Mouse (Mus musculus): ENCODE measurements around the gene Spa17. TPM values are rescaled to one million over a fixed set of nuclear protein-coding genes. Genes with fewer than 3 reads are reported as not detected.

Spa17 gene
- polyA plus RNA-seq (2015; fragmentation: Nextera tagmentation; extraction: Ambion mirVana) = 10.9 and 12.1 TPM in 2 replicates

DNA sequence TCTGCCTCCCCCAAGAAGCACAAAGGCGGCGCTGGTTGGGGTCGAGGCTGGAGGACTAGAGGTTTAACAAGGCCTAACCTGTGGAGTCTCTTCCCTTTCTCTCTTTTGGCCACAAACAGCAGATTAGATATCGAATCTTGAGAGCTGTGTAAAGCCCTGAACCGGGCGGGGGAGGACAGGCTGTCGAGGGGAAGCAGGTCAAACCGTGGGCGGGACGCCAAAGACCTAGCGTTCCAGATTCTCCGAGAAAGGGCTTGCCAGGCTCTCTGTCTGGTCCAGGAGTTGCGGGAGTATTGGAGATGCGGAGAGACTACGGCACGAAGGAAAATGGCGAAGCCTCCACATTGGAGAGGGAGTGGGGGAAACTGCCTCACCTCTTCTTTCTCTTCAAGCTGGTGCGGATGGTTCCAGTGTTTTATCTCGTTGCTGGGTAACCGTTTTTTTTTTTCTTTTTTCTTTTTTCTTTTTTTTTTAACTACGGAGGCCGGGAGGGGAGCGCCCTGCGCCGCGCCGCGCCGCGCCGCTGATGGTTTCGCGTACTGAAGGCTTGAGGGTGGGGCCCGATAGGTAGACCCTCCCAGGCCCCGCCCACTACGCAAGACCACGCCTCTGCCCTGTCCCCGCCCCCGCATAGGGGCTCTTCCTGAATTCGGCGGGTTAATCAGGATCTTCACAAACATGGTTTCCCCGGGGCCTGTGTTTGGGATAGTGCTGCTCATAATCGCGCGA lies at the start of gene Spa17:
Spa17 (minus strand) TSS at position 541 of the 729 bp plus-strand sequence.
- Histone ChIP-seq H3K4me3 (peak within 1 kb of the TSS; percentile 61), H3K36me3 (no peaks in the 10 kb centered on the region), H3K4me1 (replicated peaks) (peaks cover 17% of the 10 kb centered on the region), H3K27ac (replicated peaks) (peak within 1 kb of the TSS; percentile 86), H3K9ac (peak within 1 kb of the TSS; percentile 87), H3K9me3 (no peaks in the 10 kb centered on the region), H3K4me2 (peak within 1 kb of the TSS; percentile 75), H3K27me3 (no peaks in the 10 kb centered on the region; the same call in 1 of the 2 replicates)
- WGBS = under 1% methylated on average over 45 of the region's 45 CpGs
- peak; percentile 95 for ATAC-seq (ENCODE audit: low read depth)

- H3K9ac ChIP-seq = no peak overlapping the region
- peaks cover 3% of the 10 kb centered on the region; the same call in 1 of the 2 replicates for H3K27me3 ChIP-seq
- no peaks in the 10 kb centered on the region for H3K9me3 ChIP-seq
- no peak overlapping the region for H3K4me2 ChIP-seq
- H3K4me1 ChIP-seq (replicated peaks) = no peaks in the 10 kb centered on the region
- H3K36me3 ChIP-seq = no peaks in the 10 kb centered on the region
- 96% methylated on average over 1 of the region's 1 CpGs for WGBS
- no peak for ATAC-seq (ENCODE audit: low read depth)
- no peak overlapping the region for H3K4me3 ChIP-seq
- no peak overlapping the region for H3K27ac ChIP-seq (replicated peaks)
Observed at GRCm38 (mm10) chr9:37663210-37663609, 49.7 kb upstream of the Spa17 start.

DNA sequence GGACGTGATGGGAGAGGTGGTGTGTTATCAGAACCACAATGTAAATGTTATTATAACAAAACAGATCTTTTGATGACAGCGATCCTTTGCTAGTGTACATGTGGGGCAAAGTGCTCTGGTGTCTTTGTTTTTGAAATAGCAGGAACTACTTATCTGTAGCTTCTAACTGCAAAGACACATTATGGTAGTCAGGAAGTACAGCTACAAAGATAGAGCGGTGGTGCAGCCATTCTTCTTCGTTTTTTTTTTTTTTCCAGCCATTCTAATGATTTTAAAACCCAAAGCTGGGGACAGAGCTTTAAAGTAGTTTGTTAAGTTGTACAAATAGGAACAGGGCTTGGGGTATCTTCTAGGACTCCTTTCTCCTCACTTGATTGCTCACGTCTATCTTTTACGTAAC lies 45.9 kb upstream of the Spa17 start:
- peaks cover 1% of the 10 kb centered on the region for H3K36me3 ChIP-seq
- no peak overlapping the region for H3K27ac ChIP-seq (replicated peaks)
- ATAC-seq (ENCODE audit: low read depth) = no peak
- no peak overlapping the region for H3K9ac ChIP-seq
- peaks cover 20% of the 10 kb centered on the region for H3K4me1 ChIP-seq (replicated peaks)
- peaks cover 3% of the 10 kb centered on the region; the same call in 1 of the 2 replicates for H3K27me3 ChIP-seq
- no peak overlapping the region for H3K4me2 ChIP-seq
- 81% methylated on average over 6 of the region's 6 CpGs for WGBS
- no peak overlapping the region for H3K4me3 ChIP-seq
- no peaks in the 10 kb centered on the region for H3K9me3 ChIP-seq

DNA sequence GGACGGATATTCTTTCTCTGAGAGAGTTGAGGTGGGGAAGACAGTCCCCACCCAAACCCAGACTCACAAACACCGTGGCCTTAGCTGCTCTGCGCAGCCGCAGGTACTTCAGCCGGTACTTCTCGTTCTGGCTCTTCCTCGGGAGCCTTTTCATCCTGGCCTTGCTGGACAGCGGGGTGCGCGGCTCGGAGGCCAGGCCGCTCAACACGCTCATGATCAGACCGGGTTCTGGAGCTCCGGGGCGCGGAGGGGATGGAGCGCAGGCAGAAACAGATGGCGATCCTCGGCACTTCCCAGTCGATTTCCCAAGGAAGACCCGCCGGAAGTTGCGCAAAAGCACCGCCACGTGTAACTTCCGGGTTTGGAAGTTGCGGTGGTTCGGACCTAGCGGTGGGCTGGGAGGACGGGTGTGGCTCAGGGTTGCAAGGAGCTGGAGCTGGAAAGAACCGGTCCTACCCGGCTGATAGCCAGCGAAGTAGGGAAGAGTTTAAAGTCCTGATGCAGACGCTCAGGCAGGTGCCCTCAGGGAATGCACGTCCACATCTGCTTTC lies 43.5 kb upstream of the Spa17 start, which contains the start of gene Tbrg1:
Tbrg1 (minus strand) TSS at position 382 of the 551 bp plus-strand sequence.
- H3K4me3 ChIP-seq = peak within 1 kb of the TSS; percentile 67
- peak within 1 kb of the TSS; percentile 78 for H3K9ac ChIP-seq
- peaks cover 3% of the 10 kb centered on the region; the same call in 1 of the 2 replicates for H3K27me3 ChIP-seq
- ATAC-seq (ENCODE audit: low read depth) = peak; percentile 94
- H3K9me3 ChIP-seq = no peaks in the 10 kb centered on the region
- peak within 1 kb of the TSS; percentile 86 for H3K4me2 ChIP-seq
- peaks cover 25% of the 10 kb centered on the region for H3K36me3 ChIP-seq
- H3K27ac ChIP-seq (replicated peaks) = peak within 1 kb of the TSS; percentile 64
- under 1% methylated on average over 36 of the region's 36 CpGs for WGBS
- peaks cover 20% of the 10 kb centered on the region for H3K4me1 ChIP-seq (replicated peaks)

DNA sequence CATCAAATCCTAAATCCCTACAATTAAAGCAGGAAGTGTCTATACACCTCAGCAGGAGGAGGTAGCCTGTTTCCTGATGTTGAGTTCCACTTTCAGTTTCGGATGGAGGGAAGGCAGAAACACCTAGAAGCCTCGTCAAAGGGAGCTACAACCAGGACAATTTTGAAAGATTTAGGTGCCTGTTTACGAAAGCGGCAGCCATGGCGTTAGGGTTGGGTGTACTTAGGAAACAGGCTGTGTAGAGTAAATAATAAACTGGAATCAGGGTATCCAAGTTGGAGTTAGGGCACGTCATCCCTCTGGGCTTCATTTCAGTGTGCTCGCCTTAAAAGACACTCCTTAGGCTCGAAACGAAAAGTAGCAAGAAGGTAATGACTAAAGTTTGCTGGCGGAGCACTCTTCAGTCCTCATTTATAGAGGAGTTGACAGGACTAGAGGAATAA lies 42.9 kb upstream of the Spa17 start:
- H3K36me3 ChIP-seq = peaks cover 27% of the 10 kb centered on the region
- H3K27me3 ChIP-seq = peaks cover 3% of the 10 kb centered on the region; the same call in 1 of the 2 replicates
- ATAC-seq (ENCODE audit: low read depth) = peak; percentile 32; the same call in 1 of the 2 replicates
- H3K4me2 ChIP-seq = peak overlapping the region; percentile 86
- no peaks in the 10 kb centered on the region for H3K9me3 ChIP-seq
- peaks cover 20% of the 10 kb centered on the region for H3K4me1 ChIP-seq (replicated peaks)
- H3K9ac ChIP-seq = peak overlapping the region; percentile 78
- WGBS = 2% methylated on average over 10 of the region's 10 CpGs
- peak overlapping the region; percentile 67 for H3K4me3 ChIP-seq
- H3K27ac ChIP-seq (replicated peaks) = peak overlapping the region; percentile 64; the same call in 1 of the 2 replicates

DNA sequence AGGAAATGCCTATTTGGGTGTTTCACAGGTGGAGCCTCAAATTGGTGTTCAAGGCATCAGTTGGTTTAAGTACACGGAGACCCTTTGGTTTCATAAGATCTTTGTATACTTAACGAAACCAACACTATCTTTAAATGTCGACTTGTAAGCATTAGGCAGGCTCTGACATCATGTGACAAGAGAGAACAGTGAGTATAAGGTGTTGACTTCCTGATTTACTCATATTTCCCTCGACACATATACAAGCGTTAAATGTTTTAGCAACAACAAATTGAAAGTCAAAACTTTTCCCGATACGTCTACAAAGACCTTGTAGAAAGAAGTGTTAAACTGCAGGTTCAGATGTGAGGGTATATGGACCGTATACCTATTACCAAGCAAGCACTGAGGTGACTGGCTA lies 42.4 kb upstream of the Spa17 start:
- H3K9ac ChIP-seq = peak overlapping the region; percentile 78

GRCm38 (mm10) chr9:37653836-37654235 lies 40.3 kb upstream of the Spa17 start:
- peaks cover 52% of the 10 kb centered on the region for H3K36me3 ChIP-seq
- 89% methylated on average over 5 of the region's 5 CpGs for WGBS

More for the DNA sequence above, 42.4 kb upstream of the Spa17 start:
- H3K27me3 ChIP-seq = no peaks in the 10 kb centered on the region
- 73% methylated on average over 8 of the region's 8 CpGs for WGBS
- no peak overlapping the region for H3K27ac ChIP-seq (replicated peaks)
- peaks cover 20% of the 10 kb centered on the region for H3K4me1 ChIP-seq (replicated peaks)
- no peak for ATAC-seq (ENCODE audit: low read depth)
- peak overlapping the region; percentile 86 for H3K4me2 ChIP-seq
- H3K36me3 ChIP-seq = peaks cover 32% of the 10 kb centered on the region
- no peaks in the 10 kb centered on the region for H3K9me3 ChIP-seq
- peak overlapping the region; percentile 67 for H3K4me3 ChIP-seq

DNA sequence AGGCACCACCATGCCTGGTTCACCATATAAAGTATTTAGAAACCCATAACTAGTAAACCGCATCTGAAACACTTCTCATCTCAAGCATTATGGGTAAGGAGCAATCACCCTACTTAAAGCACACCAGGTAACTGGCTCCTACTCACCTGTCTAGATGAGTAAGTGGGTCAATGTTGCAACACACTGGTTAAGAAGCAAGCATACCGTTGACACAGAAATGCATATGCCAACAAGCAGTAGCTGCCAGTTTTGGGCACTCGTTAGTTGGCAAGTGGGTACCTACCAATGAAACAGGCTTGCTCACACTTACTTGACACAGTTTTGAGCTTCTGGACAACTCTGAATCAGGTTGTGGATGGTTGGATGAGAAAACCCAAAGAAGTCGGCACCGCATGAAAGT lies 37.1 kb upstream of the Spa17 start:
- no peak overlapping the region for H3K4me3 ChIP-seq
- ATAC-seq (ENCODE audit: low read depth) = no peak
- H3K27me3 ChIP-seq = no peaks in the 10 kb centered on the region
- H3K36me3 ChIP-seq = peaks cover 76% of the 10 kb centered on the region
- WGBS = 94% methylated on average over 5 of the region's 5 CpGs
- no peak overlapping the region for H3K27ac ChIP-seq (replicated peaks)
- H3K9me3 ChIP-seq = no peaks in the 10 kb centered on the region
- no peak overlapping the region for H3K4me2 ChIP-seq
- no peak overlapping the region for H3K9ac ChIP-seq
- peaks cover 5% of the 10 kb centered on the region; the same call in 1 of the 2 replicates for H3K4me1 ChIP-seq (replicated peaks)

More at GRCm38 (mm10) chr9:37653836-37654235, 40.3 kb upstream of the Spa17 start:
- no peak overlapping the region for H3K4me3 ChIP-seq
- H3K9ac ChIP-seq = no peak overlapping the region
- H3K27ac ChIP-seq (replicated peaks) = no peak overlapping the region
- no peaks in the 10 kb centered on the region for H3K27me3 ChIP-seq
- peaks cover 20% of the 10 kb centered on the region for H3K4me1 ChIP-seq (replicated peaks)
- ATAC-seq (ENCODE audit: low read depth) = no peak
- no peaks in the 10 kb centered on the region for H3K9me3 ChIP-seq
- H3K4me2 ChIP-seq = no peak overlapping the region

DNA sequence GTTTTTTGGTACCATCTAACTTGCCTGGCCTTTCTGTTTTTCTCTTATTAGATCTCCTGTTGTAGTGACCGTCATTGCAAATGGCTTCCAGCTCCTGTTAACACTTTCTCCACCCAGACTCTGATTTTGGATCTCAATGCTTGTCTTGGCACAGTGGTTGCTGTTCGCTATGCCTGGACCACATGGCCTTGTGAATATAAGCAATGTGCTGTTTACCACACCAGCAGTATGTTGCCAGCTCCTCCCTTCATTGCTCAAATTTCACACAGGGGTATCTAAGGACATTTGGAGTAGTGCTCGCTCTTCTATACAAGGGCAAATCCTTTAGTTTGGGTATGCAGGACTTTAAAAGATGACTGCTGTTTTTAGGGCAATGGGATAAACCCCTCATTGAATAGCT lies 32.7 kb upstream of the Spa17 start:
- H3K9ac ChIP-seq = no peak overlapping the region
- no peak overlapping the region for H3K27ac ChIP-seq (replicated peaks)
- H3K4me1 ChIP-seq (replicated peaks) = no peaks in the 10 kb centered on the region
- no peak overlapping the region for H3K4me2 ChIP-seq
- peaks cover 51% of the 10 kb centered on the region for H3K36me3 ChIP-seq
- no peaks in the 10 kb centered on the region for H3K27me3 ChIP-seq
- no peak for ATAC-seq (ENCODE audit: low read depth)
- WGBS = 92% methylated on average over 3 of the region's 3 CpGs
- no peaks in the 10 kb centered on the region for H3K9me3 ChIP-seq
- no peak overlapping the region for H3K4me3 ChIP-seq

- peaks cover 4% of the 10 kb centered on the region; the same call in 1 of the 2 replicates for H3K4me1 ChIP-seq (replicated peaks)
- no peak for ATAC-seq (ENCODE audit: low read depth)
- 0 out of 2 replicates have a peak, but pooled peaks cover 4% of the 10 kb centered on the region for H3K36me3 ChIP-seq
- no peak overlapping the region for H3K4me3 ChIP-seq
- no peak overlapping the region for H3K27ac ChIP-seq (replicated peaks)
- H3K4me2 ChIP-seq = no peak overlapping the region
- H3K9ac ChIP-seq = no peak overlapping the region
- WGBS = 92% methylated on average over 3 of the region's 3 CpGs
- no peaks in the 10 kb centered on the region for H3K9me3 ChIP-seq
- no peaks in the 10 kb centered on the region for H3K27me3 ChIP-seq
Observed at GRCm38 (mm10) chr9:37638721-37639120, 25.2 kb upstream of the Spa17 start.

DNA sequence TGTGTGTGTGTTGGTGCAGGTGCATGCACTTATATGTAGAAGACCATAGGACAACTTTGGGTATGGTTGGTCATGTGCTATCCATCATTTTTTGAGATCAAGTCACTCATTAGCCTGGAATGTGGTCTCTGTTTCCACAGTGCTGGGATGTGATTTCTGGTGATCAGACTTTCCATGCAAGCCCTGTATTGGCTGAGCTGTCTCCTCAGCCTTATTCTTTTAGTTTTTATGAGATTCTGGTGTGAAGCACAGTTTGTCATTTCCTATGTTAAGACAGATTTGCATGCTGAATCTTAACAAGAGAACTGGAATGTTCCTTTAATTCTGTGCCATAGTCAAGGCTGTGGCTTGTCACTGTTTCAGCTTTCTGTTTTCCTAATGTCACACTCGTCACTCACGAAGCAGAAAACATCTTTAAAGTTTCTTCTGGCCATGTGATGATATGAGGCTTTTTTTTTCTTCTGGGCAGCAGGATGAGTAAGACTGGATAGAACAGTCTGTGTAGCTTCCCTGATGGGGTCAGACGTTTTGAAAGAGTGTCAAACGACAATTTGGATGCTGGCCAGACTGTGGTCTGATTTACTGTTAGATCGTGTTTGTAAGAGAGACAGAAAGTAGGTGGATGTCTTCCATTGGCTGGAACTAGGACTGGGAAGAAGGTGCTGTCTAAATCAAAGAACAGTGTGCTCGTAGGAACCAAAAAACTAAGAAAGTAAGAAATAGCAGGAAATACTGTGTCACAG lies 23.4 kb upstream of the Spa17 start:
- Histone ChIP-seq H3K9me3 (no peaks in the 10 kb centered on the region), H3K27me3 (no peaks in the 10 kb centered on the region), H3K9ac (no peak overlapping the region), H3K27ac (replicated peaks) (no peak overlapping the region), H3K36me3 (no peaks in the 10 kb centered on the region), H3K4me2 (no peak overlapping the region), H3K4me1 (replicated peaks) (peaks cover 4% of the 10 kb centered on the region; the same call in 1 of the 2 replicates), H3K4me3 (no peak overlapping the region)
- 0 out of 2 replicates have a peak, but pooled peaks have one; percentile 32 for ATAC-seq (ENCODE audit: low read depth)
- 49% methylated on average over 6 of the region's 6 CpGs for WGBS
